Mouse (Mus musculus) liver, embryonic 16.5 days (tissue): Measurements from ENCODE around the gene Utp15. TPM values are rescaled to one million over a fixed set of nuclear protein-coding genes. Genes with fewer than 3 reads are reported as not detected.
A peak's percentile ranks its signal among the peaks of the same experiment; 100 is the strongest.

Experiments
- ATAC-seq: fragments of 200-750 bp; cut with Nextera tagmentation; 2 replicates; pipeline ENCODE4 v1.8.0; 2017; ENCODE audit warnings: low read depth, mild to moderate bottlenecking, moderate number of reproducible peaks, moderate library complexity
- H3K27ac ChIP-seq: fragments of 300-500 bp; sonication (generic); 2 replicates; pipeline ENCODE4 v1.5.1; 2014; ENCODE audit warnings: mild to moderate bottlenecking, low read length
- H3K27me3 ChIP-seq: fragments of 300-500 bp; sonication (generic); 2 replicates; pipeline ENCODE4 v1.6.1; 2014; ENCODE audit warnings: low read depth, low read length, mixed read lengths; ENCODE audit not compliant: control insufficient read depth, insufficient read depth
- H3K36me3 ChIP-seq: fragments of 300-500 bp; sonication (generic); 2 replicates; pipeline ENCODE4 v1.6.1; 2014; ENCODE audit warnings: mild to moderate bottlenecking; ENCODE audit not compliant: control insufficient read depth, insufficient read depth
- H3K4me1 ChIP-seq: fragments of 300-500 bp; sonication (generic); 2 replicates; pipeline ENCODE4 v1.6.1; 2014; ENCODE audit warnings: low read depth, low read length, mixed read lengths; ENCODE audit not compliant: control insufficient read depth
- H3K4me2 ChIP-seq: fragments of 300-500 bp; sonication (generic); 2 replicates; pipeline ENCODE4 v1.6.1; 2014; ENCODE audit warnings: low read depth, low read length, mixed read lengths
- H3K4me3 ChIP-seq: fragments of 300-500 bp; sonication (generic); 2 replicates; pipeline ENCODE4 v1.5.1; 2014; ENCODE audit warnings: low read depth, mild to moderate bottlenecking, low read length
- H3K9ac ChIP-seq: fragments of 300-500 bp; sonication (generic); 2 replicates; pipeline ENCODE4 v1.6.1; 2014; ENCODE audit warnings: low read depth, low read length
- H3K9me3 ChIP-seq: fragments of 300-500 bp; sonication (generic); replicated peaks from 2 replicates; pipeline ENCODE4 v1.6.1; 2016; ENCODE audit warnings: low read length; ENCODE audit not compliant: control insufficient read depth
- WGBS: fragments of 180-500 bp; shearing (Covaris S2); extraction: QIAGEN DNeasy Blood & Tissue Kit; methylation state at CpG from one replicate; pipeline ENCODE4 v1.1.7; 2014; ENCODE audit not compliant: insufficient replicate concordance; 5-methylcytosine and 5-hydroxymethylcytosine counted together
- polyA plus RNA-seq: library from polyadenylated mRNA; unstranded; fragments of >200 nt; fragmentation: Nextera tagmentation; extraction: Ambion mirVana; gene quantifications from 2 replicates; pipeline ENCODE4 v1.2.1, GENCODE M21; 2015

Utp15 gene
- polyA plus RNA-seq: 10.0 and 10.6 TPM in 2 replicates

DNA sequence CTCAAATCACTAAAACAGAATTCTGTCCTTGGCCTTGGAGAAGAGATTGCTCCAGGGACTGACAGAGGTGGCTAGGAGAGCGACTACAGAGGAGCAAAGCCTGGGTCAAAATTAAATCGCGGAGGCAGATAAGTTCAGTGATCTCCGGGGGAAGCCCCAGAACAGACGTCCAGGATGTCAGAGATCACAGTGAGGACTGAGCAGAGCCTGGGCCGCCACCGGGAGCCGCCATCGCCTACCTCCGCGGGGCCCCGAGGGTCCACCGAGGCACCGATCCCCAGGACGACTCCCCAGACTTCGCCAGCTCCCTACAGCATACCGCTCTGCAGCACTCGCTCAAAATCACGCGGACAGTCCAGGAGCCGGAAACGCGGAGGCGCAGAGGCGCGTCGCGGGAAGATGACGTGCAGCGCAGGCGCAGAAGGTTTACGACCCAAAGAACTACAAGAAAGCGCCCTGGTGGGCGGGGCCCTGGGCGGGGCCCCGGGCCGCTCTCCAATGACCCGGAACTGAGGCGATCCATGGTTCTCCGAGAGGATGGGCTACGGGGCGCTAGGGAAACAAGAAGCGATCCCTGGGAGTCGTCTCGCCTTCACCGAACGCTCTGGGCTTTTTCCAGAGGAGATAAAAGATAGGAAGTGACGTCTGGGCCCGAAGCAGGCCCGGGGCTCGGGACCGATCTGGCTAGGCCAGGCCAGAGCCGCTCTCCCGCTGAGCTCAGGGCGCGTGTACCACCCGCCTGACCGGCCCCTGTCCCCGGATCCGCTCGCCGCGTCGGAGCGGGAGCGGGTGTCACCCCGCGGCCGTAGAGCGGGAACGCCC, at the start of gene Utp15, which contains the start of gene Ankra2:
Gene Utp15 (minus strand): TSS at position 406 of the 822 bp plus-strand sequence.
Gene Ankra2 (plus strand): TSS at position 439 of the 822 bp plus-strand sequence.
- no peaks in the 10 kb centered on the region for H3K27me3 ChIP-seq
- H3K9ac ChIP-seq: peak within 1 kb of the TSS; percentile 86
- peak; percentile 99 for ATAC-seq
- H3K27ac ChIP-seq: peak within 1 kb of the TSS; percentile 90
- H3K4me3 ChIP-seq: peak within 1 kb of the TSS; percentile 87
- H3K4me2 ChIP-seq: peak within 1 kb of the TSS; percentile 92
- H3K4me1 ChIP-seq: peaks cover 16% of the 10 kb centered on the region
- no peaks in the 10 kb centered on the region for H3K9me3 ChIP-seq
- H3K36me3 ChIP-seq: peaks cover 8% of the 10 kb centered on the region; the same call in 1 of the 2 replicates
- WGBS: under 1% methylated on average over 71 of the region's 71 CpGs

- WGBS: 86% methylated on average over 5 of the region's 5 CpGs
- ATAC-seq: no peak
- H3K27ac ChIP-seq: no peak overlapping the region
- no peaks in the 10 kb centered on the region for H3K27me3 ChIP-seq
- no peak overlapping the region for H3K4me2 ChIP-seq
- H3K4me3 ChIP-seq: no peak overlapping the region
- no peak overlapping the region for H3K9ac ChIP-seq
- no peaks in the 10 kb centered on the region for H3K9me3 ChIP-seq
- H3K4me1 ChIP-seq: peaks cover 9% of the 10 kb centered on the region
- peaks cover 41% of the 10 kb centered on the region for H3K36me3 ChIP-seq
Observed at GRCm38 (mm10) chr13:98311597-98311996, 48.8 kb upstream of the Utp15 start.

GRCm38 (mm10) chr13:98308724-98309123, 45.9 kb upstream of the Utp15 start:
- no peak overlapping the region for H3K4me2 ChIP-seq

DNA sequence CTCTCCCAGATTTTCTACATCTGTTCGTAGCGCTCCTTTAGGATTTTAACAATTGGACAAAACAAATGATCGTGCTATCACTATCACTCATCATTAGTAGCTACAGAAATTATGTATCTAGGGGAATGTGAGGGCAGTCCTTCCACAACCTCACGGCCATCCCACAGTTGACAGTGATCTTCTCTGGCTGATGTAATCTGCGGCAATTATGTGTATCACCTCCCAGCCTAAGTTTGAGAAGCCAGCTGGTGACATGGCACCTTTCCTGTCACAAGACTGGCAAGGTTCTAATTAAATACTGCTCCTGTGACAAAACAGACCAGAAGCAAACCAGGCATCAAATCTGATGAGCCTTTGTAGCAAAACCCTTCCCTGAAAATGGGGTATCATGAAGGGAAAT, 45.2 kb upstream of the Utp15 start:
- Histone ChIP-seq H3K36me3 (peaks cover 31% of the 10 kb centered on the region), H3K9ac (no peak overlapping the region), H3K9me3 (no peaks in the 10 kb centered on the region), H3K4me2 (no peak overlapping the region), H3K4me1 (no peaks in the 10 kb centered on the region; the same call in 1 of the 2 replicates), H3K27me3 (no peaks in the 10 kb centered on the region), H3K27ac (no peak overlapping the region), H3K4me3 (no peak overlapping the region)
- 84% methylated on average over 5 of the region's 5 CpGs for WGBS
- no peak for ATAC-seq

More at GRCm38 (mm10) chr13:98308724-98309123, 45.9 kb upstream of the Utp15 start:
- ATAC-seq: no peak
- 78% methylated on average over 4 of the region's 4 CpGs for WGBS
- Histone ChIP-seq H3K27ac (no peak overlapping the region), H3K9me3 (no peaks in the 10 kb centered on the region), H3K36me3 (peaks cover 35% of the 10 kb centered on the region), H3K4me3 (no peak overlapping the region), H3K27me3 (no peaks in the 10 kb centered on the region), H3K4me1 (no peaks in the 10 kb centered on the region; the same call in 1 of the 2 replicates), H3K9ac (no peak overlapping the region)

- H3K4me3 ChIP-seq: no peak overlapping the region
- H3K9ac ChIP-seq: no peak overlapping the region
- peaks cover 26% of the 10 kb centered on the region for H3K36me3 ChIP-seq
- ATAC-seq: no peak
- H3K4me2 ChIP-seq: no peak overlapping the region
- H3K27ac ChIP-seq: no peak overlapping the region
- no peaks in the 10 kb centered on the region for H3K9me3 ChIP-seq
- no peaks in the 10 kb centered on the region for H3K27me3 ChIP-seq
- no peaks in the 10 kb centered on the region; the same call in 1 of the 2 replicates for H3K4me1 ChIP-seq
- WGBS: 63% methylated on average over 14 of the region's 14 CpGs
Observed at GRCm38 (mm10) chr13:98306852-98307475, 44.1 kb upstream of the Utp15 start.

DNA sequence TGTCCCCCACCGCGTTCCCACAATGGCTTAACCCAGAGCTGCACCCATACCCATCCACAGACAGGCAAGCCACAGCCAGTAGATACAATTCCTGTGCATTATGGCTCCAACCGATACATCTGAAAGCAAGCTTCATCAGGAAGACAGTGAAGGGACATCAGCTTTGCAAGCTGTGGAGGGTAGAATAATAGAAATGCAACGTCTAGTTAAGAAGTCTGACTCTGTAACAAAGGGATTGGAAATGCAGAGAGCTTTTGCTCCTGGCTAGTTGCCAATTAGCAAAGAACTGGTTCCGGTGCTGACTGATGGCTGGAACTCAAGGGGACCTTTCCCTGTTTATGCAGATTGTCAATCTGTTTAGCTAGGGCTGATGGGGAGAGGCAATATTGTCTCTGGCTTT, 43.6 kb upstream of the Utp15 start:
- H3K9ac ChIP-seq: no peak overlapping the region
- H3K9me3 ChIP-seq: no peaks in the 10 kb centered on the region
- H3K4me3 ChIP-seq: no peak overlapping the region
- no peak overlapping the region for H3K27ac ChIP-seq
- H3K27me3 ChIP-seq: no peaks in the 10 kb centered on the region
- 49% methylated on average over 5 of the region's 5 CpGs for WGBS
- H3K36me3 ChIP-seq: peaks cover 20% of the 10 kb centered on the region
- H3K4me2 ChIP-seq: no peak overlapping the region
- ATAC-seq: no peak
- no peaks in the 10 kb centered on the region for H3K4me1 ChIP-seq

DNA sequence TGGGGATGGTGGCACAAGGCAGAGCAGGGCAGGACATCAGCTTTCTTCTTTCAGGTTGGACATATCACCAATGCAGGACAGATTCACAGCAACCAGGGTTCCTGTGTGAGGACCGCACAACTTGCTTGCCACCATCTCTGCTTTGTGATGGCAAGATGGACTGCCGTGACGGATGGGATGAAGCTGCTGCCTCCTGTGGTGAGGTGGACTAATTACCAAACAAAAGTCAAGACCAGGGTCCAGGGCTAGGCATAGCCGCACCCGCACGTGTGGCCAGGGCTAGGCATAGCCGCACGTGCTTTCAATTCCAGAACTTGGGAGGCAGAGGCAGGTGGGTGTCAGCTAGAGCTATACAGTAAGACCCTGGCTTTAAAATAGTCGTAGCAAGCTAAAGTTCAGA, 42.4 kb upstream of the Utp15 start:
- no peak overlapping the region for H3K4me2 ChIP-seq
- no peaks in the 10 kb centered on the region for H3K27me3 ChIP-seq
- H3K4me1 ChIP-seq: no peaks in the 10 kb centered on the region
- H3K9ac ChIP-seq: no peak overlapping the region
- WGBS: 84% methylated on average over 9 of the region's 9 CpGs
- no peaks in the 10 kb centered on the region for H3K9me3 ChIP-seq
- peaks cover 9% of the 10 kb centered on the region for H3K36me3 ChIP-seq
- no peak overlapping the region for H3K4me3 ChIP-seq
- H3K27ac ChIP-seq: no peak overlapping the region
- no peak for ATAC-seq

- Histone ChIP-seq H3K4me2 (no peak overlapping the region), H3K27ac (no peak overlapping the region)
- no peak for ATAC-seq
Observed at GRCm38 (mm10) chr13:98298833-98299758, 36.3 kb upstream of the Utp15 start.

More at GRCm38 (mm10) chr13:98298833-98299758, 36.3 kb upstream of the Utp15 start:
- 44% methylated on average over 21 of the region's 21 CpGs for WGBS
- Histone ChIP-seq H3K9me3 (no peaks in the 10 kb centered on the region), H3K27me3 (no peaks in the 10 kb centered on the region), H3K4me1 (no peaks in the 10 kb centered on the region), H3K36me3 (no peaks in the 10 kb centered on the region), H3K4me3 (no peak overlapping the region), H3K9ac (no peak overlapping the region)
